Mouse (Mus musculus) limb, embryonic 12.5 days (tissue): Measurements from ENCODE around the gene Oxsr1. TPM values are rescaled to one million over a fixed set of nuclear protein-coding genes. Genes with fewer than 3 reads are reported as not detected.
"Not testable (repeated sequence)": the region's sequence is repeated elsewhere in the genome, so short reads cannot be mapped to it uniquely, and the experiment has no call there.

ENCODE experiments used
- ATAC-seq: fragments of 200-750 bp; cut with Nextera tagmentation; 2 replicates; pipeline ENCODE4 v1.8.0; 2017; ENCODE audit warnings: low read depth, moderate TSS enrichment; ENCODE audit not compliant: insufficient number of reproducible peaks, insufficient read depth, low FRiP score, low TSS enrichment
- H3K27ac ChIP-seq: fragments of 300-500 bp; sonication (generic); 2 replicates; pipeline ENCODE4 v1.5.1; 2016; ENCODE audit warnings: mild to moderate bottlenecking, moderate library complexity
- H3K27me3 ChIP-seq: fragments of 300-500 bp; sonication (generic); 2 replicates; pipeline ENCODE4 v1.6.1; 2016; ENCODE audit warnings: mild to moderate bottlenecking, moderate library complexity
- H3K36me3 ChIP-seq: fragments of 300-500 bp; sonication (generic); 2 replicates; pipeline ENCODE4 v1.6.1; 2016; ENCODE audit warnings: mild to moderate bottlenecking, moderate library complexity
- H3K4me1 ChIP-seq: fragments of 300-500 bp; sonication (generic); replicated peaks from 2 replicates; pipeline ENCODE4 v1.6.1; 2016
- H3K4me2 ChIP-seq: fragments of 300-500 bp; sonication (generic); 2 replicates; pipeline ENCODE4 v1.6.1; 2016; ENCODE audit warnings: mild to moderate bottlenecking, moderate library complexity
- H3K4me3 ChIP-seq: fragments of 300-500 bp; sonication (generic); replicated peaks from 2 replicates; pipeline ENCODE4 v1.5.1; 2016; ENCODE audit warnings: mild to moderate bottlenecking
- H3K9ac ChIP-seq: fragments of 300-500 bp; sonication (generic); replicated peaks from 2 replicates; pipeline ENCODE4 v1.6.1; 2016; ENCODE audit warnings: mild to moderate bottlenecking, moderate library complexity
- H3K9me3 ChIP-seq: fragments of 300-500 bp; sonication (generic); 2 replicates; pipeline ENCODE4 v1.6.1; 2016; ENCODE audit warnings: mild to moderate bottlenecking, moderate library complexity
- WGBS: fragments of 180-500 bp; shearing (Covaris S2); methylation state at CpG from one replicate; pipeline ENCODE4 v1.1.7; 2016; 5-methylcytosine and 5-hydroxymethylcytosine counted together
- polyA plus RNA-seq: library from polyadenylated mRNA; unstranded; fragments of >200 nt; fragmentation: Nextera tagmentation; extraction: Ambion mirVana; gene quantifications from 2 replicates; pipeline ENCODE4 v1.2.1, GENCODE M21; 2016

The Oxsr1 gene
- polyA plus RNA-seq, 1 experiment from 2014 or later, result 17.0 TPM

GRCm38 (mm10) chr9:119318891-119319290 is 3.3 kb downstream of the Oxsr1 start:
- peaks cover 5% of the 10 kb centered on the region; the same call in 1 of the 2 replicates for H3K36me3 ChIP-seq
- peaks cover 16% of the 10 kb centered on the region for H3K4me1 ChIP-seq
- no peak overlapping the region for H3K27ac ChIP-seq
- no peak overlapping the region for H3K4me2 ChIP-seq
- no peak overlapping the region for H3K9ac ChIP-seq
- 92% methylated on average over 1 of the region's 1 CpGs for WGBS
- H3K27me3 ChIP-seq, result no peaks in the 10 kb centered on the region
- no peaks in the 10 kb centered on the region for H3K9me3 ChIP-seq
- no peak for ATAC-seq
- H3K4me3 ChIP-seq, result no peak overlapping the region

GRCm38 (mm10) chr9:119313096-119313495 is 9.1 kb downstream of the Oxsr1 start:
- no peaks in the 10 kb centered on the region for H3K9me3 ChIP-seq
- no peak for ATAC-seq
- H3K4me3 ChIP-seq, result no peak overlapping the region
- no peak overlapping the region for H3K4me2 ChIP-seq
- no peak overlapping the region for H3K27ac ChIP-seq
- no peaks in the 10 kb centered on the region for H3K4me1 ChIP-seq
- H3K9ac ChIP-seq, result no peak overlapping the region
- peaks cover under 1% of the 10 kb centered on the region; the same call in 1 of the 2 replicates for H3K36me3 ChIP-seq
- WGBS, result 95% methylated on average over 10 of the region's 10 CpGs
- no peaks in the 10 kb centered on the region for H3K27me3 ChIP-seq

GRCm38 (mm10) chr9:119309067-119309466 is 13.2 kb downstream of the Oxsr1 start:
- Histone ChIP-seq H3K4me2 (no peak overlapping the region), H3K36me3 (no peaks in the 10 kb centered on the region), H3K4me3 (no peak overlapping the region), H3K9ac (no peak overlapping the region), H3K27me3 (no peaks in the 10 kb centered on the region), H3K9me3 (no peaks in the 10 kb centered on the region), H3K27ac (no peak overlapping the region), H3K4me1 (no peaks in the 10 kb centered on the region)
- 95% methylated on average over 1 of the region's 1 CpGs for WGBS
- ATAC-seq, result no peak

GRCm38 (mm10) chr9:119305863-119306262 is 16.4 kb downstream of the Oxsr1 start:
- WGBS, result 95% methylated on average over 7 of the region's 7 CpGs
- H3K27ac ChIP-seq, result no peak overlapping the region
- no peak overlapping the region for H3K4me3 ChIP-seq

GRCm38 (mm10) chr9:119298563-119298962 is 23.7 kb downstream of the Oxsr1 start:
- H3K27me3 ChIP-seq, result no peaks in the 10 kb centered on the region
- H3K4me1 ChIP-seq, result no peaks in the 10 kb centered on the region
- no peak overlapping the region for H3K4me3 ChIP-seq
- no peak overlapping the region for H3K4me2 ChIP-seq
- H3K9me3 ChIP-seq, result no peaks in the 10 kb centered on the region
- ATAC-seq, result no peak
- no peak overlapping the region for H3K9ac ChIP-seq
- 85% methylated on average over 3 of the region's 3 CpGs for WGBS
- H3K36me3 ChIP-seq, result peaks cover 26% of the 10 kb centered on the region
- no peak overlapping the region for H3K27ac ChIP-seq

More at GRCm38 (mm10) chr9:119305863-119306262, 16.4 kb downstream of the Oxsr1 start:
- no peaks in the 10 kb centered on the region for H3K4me1 ChIP-seq
- H3K27me3 ChIP-seq, result no peaks in the 10 kb centered on the region
- H3K9ac ChIP-seq, result no peak overlapping the region
- peaks cover 19% of the 10 kb centered on the region for H3K36me3 ChIP-seq
- no peak for ATAC-seq
- no peaks in the 10 kb centered on the region for H3K9me3 ChIP-seq
- no peak overlapping the region for H3K4me2 ChIP-seq

- H3K36me3 ChIP-seq, result peaks cover 22% of the 10 kb centered on the region
- no peaks in the 10 kb centered on the region for H3K4me1 ChIP-seq
- H3K9me3 ChIP-seq, result no peaks in the 10 kb centered on the region
- 88% methylated on average over 6 of the region's 6 CpGs for WGBS
- no peak overlapping the region for H3K27ac ChIP-seq
- H3K9ac ChIP-seq, result no peak overlapping the region
- H3K4me3 ChIP-seq, result no peak overlapping the region
- H3K27me3 ChIP-seq, result no peaks in the 10 kb centered on the region
- no peak overlapping the region for H3K4me2 ChIP-seq
- no peak for ATAC-seq
Measured at GRCm38 (mm10) chr9:119297696-119298095, 24.5 kb downstream of the Oxsr1 start.

GRCm38 (mm10) chr9:119290791-119291190 is 31.4 kb downstream of the Oxsr1 start:
- no peak overlapping the region for H3K4me2 ChIP-seq
- no peaks in the 10 kb centered on the region for H3K27me3 ChIP-seq
- WGBS, result 93% methylated on average over 3 of the region's 3 CpGs
- H3K9ac ChIP-seq, result no peak overlapping the region
- no peak overlapping the region for H3K27ac ChIP-seq
- no peak for ATAC-seq
- H3K36me3 ChIP-seq, result peaks cover 21% of the 10 kb centered on the region
- H3K4me1 ChIP-seq, result no peaks in the 10 kb centered on the region
- H3K9me3 ChIP-seq, result no peaks in the 10 kb centered on the region
- no peak overlapping the region for H3K4me3 ChIP-seq

- H3K4me2 ChIP-seq, result no peak overlapping the region
- peaks cover 35% of the 10 kb centered on the region for H3K36me3 ChIP-seq
- H3K4me3 ChIP-seq, result no peak overlapping the region
- H3K4me1 ChIP-seq, result no peaks in the 10 kb centered on the region
- H3K9ac ChIP-seq, result no peak overlapping the region
- H3K9me3 ChIP-seq, result no peaks in the 10 kb centered on the region
- H3K27me3 ChIP-seq, result no peaks in the 10 kb centered on the region
- no peak for ATAC-seq
- no peak overlapping the region for H3K27ac ChIP-seq
- 87% methylated on average over 5 of the region's 5 CpGs for WGBS
Measured at GRCm38 (mm10) chr9:119280894-119281682, 41.1 kb downstream of the Oxsr1 start.

GRCm38 (mm10) chr9:119278031-119278430 is 44.2 kb downstream of the Oxsr1 start:
- WGBS, result 95% methylated on average over 5 of the region's 5 CpGs
- ATAC-seq, result no peak
- no peaks in the 10 kb centered on the region for H3K9me3 ChIP-seq
- H3K27ac ChIP-seq, result no peak overlapping the region
- H3K27me3 ChIP-seq, result no peaks in the 10 kb centered on the region
- no peaks in the 10 kb centered on the region for H3K4me1 ChIP-seq
- no peak overlapping the region for H3K4me2 ChIP-seq
- H3K4me3 ChIP-seq, result no peak overlapping the region
- no peak overlapping the region for H3K9ac ChIP-seq
- H3K36me3 ChIP-seq, result peaks cover 21% of the 10 kb centered on the region

GRCm38 (mm10) chr9:119276321-119276720 is 45.9 kb downstream of the Oxsr1 start:
- Histone ChIP-seq H3K4me3 (no peak overlapping the region), H3K4me1 (no peaks in the 10 kb centered on the region), H3K27ac (no peak overlapping the region), H3K36me3 (peaks cover 13% of the 10 kb centered on the region), H3K4me2 (no peak overlapping the region), H3K9ac (no peak overlapping the region), H3K9me3 (no peaks in the 10 kb centered on the region), H3K27me3 (no peaks in the 10 kb centered on the region)
- ATAC-seq, result no peak
- WGBS, result 90% methylated on average over 7 of the region's 7 CpGs

- WGBS, result 92% methylated on average over 5 of the region's 5 CpGs
Measured at GRCm38 (mm10) chr9:119274814-119275213, 47.4 kb downstream of the Oxsr1 start.

GRCm38 (mm10) chr9:119271496-119271895 is 50.7 kb downstream of the Oxsr1 start:
- no peaks in the 10 kb centered on the region for H3K9me3 ChIP-seq
- no peaks in the 10 kb centered on the region for H3K4me1 ChIP-seq
- peaks cover 29% of the 10 kb centered on the region for H3K36me3 ChIP-seq
- H3K27me3 ChIP-seq, result no peaks in the 10 kb centered on the region
- H3K27ac ChIP-seq, result no peak overlapping the region
- ATAC-seq, result no peak
- no peak overlapping the region for H3K4me2 ChIP-seq
- no peak overlapping the region for H3K4me3 ChIP-seq
- H3K9ac ChIP-seq, result no peak overlapping the region
- WGBS, result 76% methylated on average over 4 of the region's 4 CpGs

More at GRCm38 (mm10) chr9:119274814-119275213, 47.4 kb downstream of the Oxsr1 start:
- not testable (repeated sequence) for H3K27ac ChIP-seq, H3K27me3 ChIP-seq, ATAC-seq, H3K4me3 ChIP-seq, H3K9me3 ChIP-seq, H3K9ac ChIP-seq, H3K4me2 ChIP-seq, H3K4me1 ChIP-seq
- peaks cover 11% of the 10 kb centered on the region for H3K36me3 ChIP-seq
